Mouse (Mus musculus) heart, postnatal 0 days (tissue): ENCODE measurements around the gene Sla2.

Source experiments
- CTCF ChIP-seq: IDR thresholded peaks from 2 replicates; pipeline ENCODE4 v1.5.1; 2016; ENCODE audit warnings: antibody characterized with exemption, control low read depth, low read depth
- EP300 ChIP-seq: IDR thresholded peaks from 2 replicates; pipeline ENCODE4 v1.6.1; 2016; ENCODE audit warnings: antibody characterized with exemption, low read depth

DNA sequence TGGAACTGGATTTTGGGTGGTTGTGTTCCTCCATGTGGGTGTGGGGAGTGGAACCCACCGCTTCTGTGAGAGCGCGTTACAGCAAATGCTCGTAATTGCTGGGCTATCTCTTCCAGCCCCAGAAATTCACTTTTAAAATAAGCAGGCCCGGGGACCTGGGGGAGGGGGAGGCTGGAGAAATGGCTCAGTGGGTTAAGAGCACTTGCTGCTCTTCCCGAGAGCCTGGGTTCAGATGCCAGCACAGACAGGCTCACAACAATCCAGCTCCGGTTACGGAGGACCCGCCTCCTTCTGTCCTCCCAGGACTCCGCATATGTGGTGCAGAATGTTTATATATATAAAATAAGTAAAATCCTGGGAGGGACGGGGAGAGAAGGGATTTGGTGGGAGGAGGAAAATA lies 44.3 kb downstream of the Sla2 start:
- no peak for TF ChIP-seq CTCF
- no peak for TF ChIP-seq EP300
